Mouse (Mus musculus): ENCODE results near the gene Acsbg2. TPM values are rescaled to one million over a fixed set of nuclear protein-coding genes. Genes with fewer than 3 reads are reported as not detected.

Acsbg2 gene
- polyA plus RNA-seq, 1 experiment from 2014 or later, result not detected

DNA sequence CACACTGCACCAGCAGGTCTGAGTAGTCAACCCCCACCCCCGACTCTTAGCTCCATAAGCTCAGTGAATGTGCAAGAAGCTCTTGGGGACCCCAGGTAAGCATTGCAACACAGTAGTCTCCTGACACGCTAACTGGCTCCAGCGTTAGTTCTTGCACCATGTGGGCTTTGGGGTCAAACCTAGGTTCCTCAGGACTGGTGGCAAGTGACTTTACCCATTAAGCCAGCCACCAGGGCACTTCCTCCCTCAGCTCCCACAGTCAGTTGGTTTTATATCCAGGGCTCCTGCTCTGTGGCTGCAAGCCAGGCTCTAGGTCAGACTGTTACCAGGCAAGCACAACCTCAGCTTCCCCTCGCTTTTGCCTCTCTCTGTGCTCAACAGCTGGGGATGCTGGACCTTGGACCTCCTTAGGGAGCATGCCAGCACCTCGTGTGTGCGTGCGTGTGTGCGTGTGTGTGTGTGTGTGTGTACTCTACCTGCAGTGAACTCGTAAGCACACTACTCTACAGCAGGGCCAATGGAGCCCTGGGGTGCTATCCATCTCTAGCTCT is 21.2 kb upstream of the Acsbg2 start:
- no peak overlapping the region for H3K9ac ChIP-seq
- no peak for ATAC-seq (replicated peaks; ENCODE audit: insufficient number of reproducible peaks, insufficient read depth, low FRiP score, low read depth)
- H3K9me3 ChIP-seq (replicated peaks), result no peaks in the 10 kb centered on the region
- H3K4me1 ChIP-seq (replicated peaks), result no peaks in the 10 kb centered on the region
- WGBS, result 87% methylated on average over 9 of the region's 9 CpGs
- H3K36me3 ChIP-seq, result peaks cover 60% of the 10 kb centered on the region
- H3K27ac ChIP-seq, result no peak overlapping the region
- H3K4me2 ChIP-seq, result no peak overlapping the region
- H3K4me3 ChIP-seq, result no peak overlapping the region
- H3K27me3 ChIP-seq, result no peaks in the 10 kb centered on the region

GRCm38 (mm10) chr17:56890018-56890417 is 15.8 kb upstream of the Acsbg2 start:
- H3K9me3 ChIP-seq (replicated peaks), result no peaks in the 10 kb centered on the region
- no peak for ATAC-seq (replicated peaks; ENCODE audit: insufficient number of reproducible peaks, insufficient read depth, low FRiP score, low read depth)
- peaks cover 31% of the 10 kb centered on the region for H3K36me3 ChIP-seq
- H3K4me3 ChIP-seq, result no peak overlapping the region
- H3K27ac ChIP-seq, result no peak overlapping the region
- WGBS, result 89% methylated on average over 2 of the region's 2 CpGs
- no peaks in the 10 kb centered on the region for H3K27me3 ChIP-seq
- H3K4me2 ChIP-seq, result no peak overlapping the region
- H3K9ac ChIP-seq, result no peak overlapping the region
- H3K4me1 ChIP-seq (replicated peaks), result no peaks in the 10 kb centered on the region

GRCm38 (mm10) chr17:56888050-56888449 is 13.8 kb upstream of the Acsbg2 start:
- Histone ChIP-seq H3K9me3 (replicated peaks) (no peaks in the 10 kb centered on the region), H3K4me1 (replicated peaks) (peaks cover 18% of the 10 kb centered on the region), H3K27me3 (no peaks in the 10 kb centered on the region), H3K9ac (no peak overlapping the region), H3K27ac (no peak overlapping the region), H3K4me3 (no peak overlapping the region), H3K4me2 (no peak overlapping the region), H3K36me3 (peaks cover 15% of the 10 kb centered on the region)
- no peak for ATAC-seq (replicated peaks; ENCODE audit: insufficient number of reproducible peaks, insufficient read depth, low FRiP score, low read depth)
- WGBS, result 91% methylated on average over 2 of the region's 3 CpGs

DNA sequence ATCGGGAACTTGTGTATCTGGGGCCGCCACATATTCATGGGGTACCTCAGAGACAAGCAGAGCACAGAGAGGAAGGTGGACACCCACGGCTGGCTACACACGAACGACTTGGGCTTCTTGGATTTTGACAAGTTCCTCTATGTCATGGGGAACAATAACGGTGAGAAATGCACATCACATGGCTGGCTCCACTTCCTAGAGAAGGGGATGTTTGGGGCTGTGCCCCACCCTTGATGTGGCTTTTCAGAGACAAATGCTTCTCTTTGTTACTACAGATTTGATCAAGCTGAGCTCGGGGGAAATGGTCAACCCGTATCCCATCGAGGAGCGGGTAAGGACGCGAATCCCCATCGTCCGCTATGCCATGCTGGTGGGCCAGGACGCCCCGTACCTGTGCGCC is 10.6 kb upstream of the Acsbg2 start:
- H3K36me3 ChIP-seq, result no peaks in the 10 kb centered on the region
- H3K9ac ChIP-seq, result no peak overlapping the region
- 0 out of 2 replicates have a peak overlapping the region, but pooled peaks have one; percentile 9 for H3K27ac ChIP-seq
- no peaks in the 10 kb centered on the region for H3K9me3 ChIP-seq (replicated peaks)
- H3K4me2 ChIP-seq, result no peak overlapping the region
- no peak for ATAC-seq (replicated peaks; ENCODE audit: insufficient number of reproducible peaks, insufficient read depth, low FRiP score, low read depth)
- H3K4me3 ChIP-seq, result no peak overlapping the region
- no peaks in the 10 kb centered on the region for H3K27me3 ChIP-seq
- WGBS, result 86% methylated on average over 17 of the region's 17 CpGs
- H3K4me1 ChIP-seq (replicated peaks), result peaks cover 18% of the 10 kb centered on the region

DNA sequence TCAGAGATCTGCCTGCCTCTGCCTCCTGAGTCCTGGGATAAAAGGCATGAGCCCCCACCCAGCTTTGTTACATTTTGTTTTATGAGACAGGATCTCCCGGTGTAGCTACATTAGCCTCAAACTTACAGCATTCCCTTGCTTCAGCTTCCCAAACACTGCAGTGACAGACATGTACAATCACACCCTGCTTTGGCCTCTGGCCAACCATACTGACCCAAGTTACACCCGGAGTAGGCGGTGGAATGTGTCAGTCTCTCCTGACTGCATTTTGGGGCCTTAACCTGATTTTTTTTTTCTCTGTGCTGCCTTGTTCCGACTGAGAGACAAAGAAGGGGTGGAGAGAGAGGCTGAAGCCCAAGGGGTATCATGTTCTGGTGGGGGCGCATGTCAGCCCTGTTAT is 10.1 kb upstream of the Acsbg2 start:
- peaks cover 18% of the 10 kb centered on the region for H3K4me1 ChIP-seq (replicated peaks)
- ATAC-seq (replicated peaks; ENCODE audit: insufficient number of reproducible peaks, insufficient read depth, low FRiP score, low read depth), result no peak; the same call in 1 of the 2 replicates
- 38% methylated on average over 5 of the region's 5 CpGs for WGBS
- H3K9me3 ChIP-seq (replicated peaks), result no peaks in the 10 kb centered on the region
- no peaks in the 10 kb centered on the region for H3K36me3 ChIP-seq
- H3K4me2 ChIP-seq, result 0 out of 2 replicates have a peak overlapping the region, but pooled peaks have one; percentile 61
- H3K9ac ChIP-seq, result no peak overlapping the region
- 0 out of 2 replicates have a peak overlapping the region, but pooled peaks have one; percentile 9 for H3K27ac ChIP-seq
- no peaks in the 10 kb centered on the region for H3K27me3 ChIP-seq
- H3K4me3 ChIP-seq, result no peak overlapping the region

DNA sequence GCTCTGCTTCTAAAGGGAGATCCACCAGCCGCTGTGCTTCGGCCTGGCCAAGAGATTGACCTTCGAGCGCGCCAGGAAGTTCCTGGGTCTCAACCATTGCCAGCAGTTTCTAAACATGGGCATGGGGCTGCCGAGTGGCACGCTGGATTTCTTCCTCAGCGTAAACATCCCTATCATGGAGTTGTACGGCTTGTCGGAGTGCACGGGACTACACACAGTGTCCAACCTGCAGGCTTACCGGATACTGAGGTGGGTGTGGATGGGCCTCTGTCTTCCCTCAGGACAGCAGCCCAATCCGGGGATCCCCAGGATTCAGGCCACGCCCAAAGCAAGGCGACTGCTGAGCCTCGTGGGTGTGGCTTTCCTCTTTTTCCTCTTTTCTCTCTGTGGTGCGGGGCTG is 9.4 kb upstream of the Acsbg2 start:
- Histone ChIP-seq H3K9ac (peak overlapping the region; percentile 40), H3K4me3 (peak overlapping the region; percentile 38), H3K9me3 (replicated peaks) (no peaks in the 10 kb centered on the region), H3K27me3 (no peaks in the 10 kb centered on the region), H3K36me3 (no peaks in the 10 kb centered on the region), H3K4me2 (peak overlapping the region; percentile 61), H3K27ac (no peak overlapping the region), H3K4me1 (replicated peaks) (peaks cover 18% of the 10 kb centered on the region)
- ATAC-seq (replicated peaks; ENCODE audit: insufficient number of reproducible peaks, insufficient read depth, low FRiP score, low read depth), result 0 out of 2 replicates have a peak, but pooled peaks have one; percentile 20
- WGBS, result 30% methylated on average over 17 of the region's 17 CpGs

DNA sequence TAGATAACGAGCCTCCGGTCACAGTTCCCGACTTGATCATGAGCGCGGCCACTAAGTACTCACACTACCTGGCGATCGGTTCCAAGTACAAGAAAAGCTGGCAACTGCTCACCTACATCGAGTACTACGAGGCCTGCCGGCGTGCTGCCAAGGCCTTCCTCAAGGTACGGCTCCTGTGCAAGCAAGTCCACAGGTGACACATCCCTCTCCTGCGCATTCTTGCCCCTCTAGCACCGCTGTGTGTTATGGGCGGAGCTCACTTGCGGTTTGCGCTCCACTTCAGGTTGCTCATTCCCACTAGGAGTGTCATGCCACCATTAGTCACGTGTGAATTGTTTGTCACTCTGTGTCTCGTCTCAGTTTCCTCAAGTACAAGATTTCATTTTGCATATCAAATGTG is 3.2 kb upstream of the Acsbg2 start:
- H3K9ac ChIP-seq, result no peak overlapping the region
- WGBS, result 88% methylated on average over 19 of the region's 19 CpGs
- H3K27me3 ChIP-seq, result no peaks in the 10 kb centered on the region
- H3K9me3 ChIP-seq (replicated peaks), result no peaks in the 10 kb centered on the region
- no peak for ATAC-seq (replicated peaks; ENCODE audit: insufficient number of reproducible peaks, insufficient read depth, low FRiP score, low read depth)
- no peak overlapping the region for H3K27ac ChIP-seq
- no peak overlapping the region for H3K4me3 ChIP-seq
- H3K4me1 ChIP-seq (replicated peaks), result no peaks in the 10 kb centered on the region
- no peak overlapping the region for H3K4me2 ChIP-seq
- no peaks in the 10 kb centered on the region for H3K36me3 ChIP-seq

DNA sequence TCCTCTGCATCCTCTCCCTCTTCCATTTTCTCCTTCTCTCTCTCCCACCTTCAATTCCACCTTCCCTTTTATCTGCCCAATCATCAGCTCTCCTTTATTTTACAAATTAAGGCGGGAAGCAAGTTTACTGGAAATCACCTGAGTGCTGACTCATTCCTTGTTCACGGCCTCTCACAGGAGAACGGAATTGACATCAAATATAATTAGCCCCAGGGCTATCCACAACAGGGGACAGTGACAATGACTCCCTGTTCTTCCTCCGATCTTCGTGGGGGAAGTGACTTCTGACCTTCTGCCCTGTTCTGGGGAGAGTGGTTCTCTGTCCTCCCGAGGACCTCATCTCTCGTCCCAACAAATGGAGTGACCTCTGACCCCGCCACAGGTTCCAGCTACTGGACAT is 2.7 kb upstream of the Acsbg2 start:
- H3K4me2 ChIP-seq, result no peak overlapping the region
- no peak overlapping the region for H3K27ac ChIP-seq
- no peaks in the 10 kb centered on the region for H3K9me3 ChIP-seq (replicated peaks)
- H3K36me3 ChIP-seq, result no peaks in the 10 kb centered on the region
- H3K9ac ChIP-seq, result no peak overlapping the region
- no peaks in the 10 kb centered on the region for H3K27me3 ChIP-seq
- no peak for ATAC-seq (replicated peaks; ENCODE audit: insufficient number of reproducible peaks, insufficient read depth, low FRiP score, low read depth)
- WGBS, result 67% methylated on average over 8 of the region's 8 CpGs
- no peak overlapping the region for H3K4me3 ChIP-seq
- no peaks in the 10 kb centered on the region for H3K4me1 ChIP-seq (replicated peaks)

DNA sequence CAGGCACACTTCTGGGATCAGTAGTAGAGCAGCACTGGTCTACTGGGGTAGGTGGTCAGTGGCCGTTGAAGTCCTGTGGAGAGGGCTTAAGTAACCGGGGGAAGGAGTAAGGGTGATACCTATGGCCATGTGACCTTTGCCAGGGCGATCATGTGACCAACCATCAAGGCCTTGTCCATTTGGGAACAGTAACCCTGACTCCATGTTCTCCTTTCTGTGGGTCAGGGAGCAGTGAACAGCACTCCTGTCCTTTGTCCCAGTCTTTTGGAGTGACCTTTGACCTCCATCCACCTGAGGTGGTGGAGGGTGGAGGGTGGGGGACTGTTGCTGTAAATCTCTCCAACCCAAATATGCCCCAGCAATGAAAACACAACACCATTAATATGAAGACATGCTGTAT is 2.2 kb upstream of the Acsbg2 start:
- ATAC-seq (replicated peaks; ENCODE audit: insufficient number of reproducible peaks, insufficient read depth, low FRiP score, low read depth), result no peak
- Histone ChIP-seq H3K36me3 (no peaks in the 10 kb centered on the region), H3K4me3 (no peak overlapping the region), H3K4me2 (no peak overlapping the region), H3K9ac (no peak overlapping the region), H3K27me3 (no peaks in the 10 kb centered on the region), H3K4me1 (replicated peaks) (no peaks in the 10 kb centered on the region), H3K9me3 (replicated peaks) (no peaks in the 10 kb centered on the region), H3K27ac (no peak overlapping the region)
- 79% methylated on average over 3 of the region's 3 CpGs for WGBS

DNA sequence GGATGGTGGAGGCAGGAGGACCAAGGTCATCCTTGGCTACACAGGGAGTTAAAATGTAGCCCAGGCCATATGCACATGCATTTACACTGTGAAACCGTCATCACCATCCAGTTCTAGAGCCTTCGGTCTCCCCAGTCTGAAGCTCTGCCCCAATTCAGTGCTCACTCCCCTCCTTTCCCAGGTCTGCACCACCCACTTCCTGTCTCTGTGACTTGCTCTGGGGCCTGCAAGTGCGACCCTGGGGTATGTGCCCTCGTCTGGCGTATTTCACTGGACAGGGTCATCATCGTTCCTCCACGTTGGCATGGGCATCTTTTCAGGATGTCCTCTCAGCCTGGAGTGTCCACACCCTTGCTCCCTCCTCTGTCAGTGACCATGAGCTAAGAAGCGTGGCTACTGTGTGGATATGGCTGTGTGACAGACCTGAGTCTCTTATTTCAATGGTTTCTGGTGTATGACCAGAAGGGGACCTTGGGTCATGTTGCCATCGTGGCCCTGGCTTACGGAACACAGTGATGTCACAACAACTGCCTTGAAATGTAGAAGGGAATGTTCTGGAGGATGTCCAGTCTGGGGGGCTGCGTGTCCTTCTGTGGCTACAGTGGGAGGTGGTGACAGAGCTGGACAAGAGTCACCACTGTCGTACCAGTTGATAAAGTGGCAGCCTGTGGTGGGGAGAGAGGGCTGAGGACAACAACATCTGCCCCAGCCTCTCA is 847 bp upstream of the Acsbg2 start, which contains the start of gene 1700061G19Rik:
Gene 1700061G19Rik, plus strand, starts transcription at position 542 of the 716 bp plus-strand sequence.
- Histone ChIP-seq H3K4me3 (no peak within 1 kb of the TSS), H3K4me2 (no peak within 1 kb of the TSS), H3K4me1 (replicated peaks) (no peaks in the 10 kb centered on the region), H3K27ac (no peak within 1 kb of the TSS), H3K9me3 (replicated peaks) (no peaks in the 10 kb centered on the region), H3K27me3 (no peaks in the 10 kb centered on the region), H3K9ac (no peak within 1 kb of the TSS), H3K36me3 (no peaks in the 10 kb centered on the region)
- ATAC-seq (replicated peaks; ENCODE audit: insufficient number of reproducible peaks, insufficient read depth, low FRiP score, low read depth), result no peak
- 72% methylated on average over 12 of the region's 12 CpGs for WGBS

- WGBS, result 75% methylated on average over 7 of the region's 7 CpGs
- Histone ChIP-seq H3K4me2 (no peak overlapping the region), H3K9me3 (replicated peaks) (no peaks in the 10 kb centered on the region), H3K36me3 (no peaks in the 10 kb centered on the region), H3K27me3 (no peaks in the 10 kb centered on the region), H3K4me1 (replicated peaks) (no peaks in the 10 kb centered on the region), H3K27ac (no peak overlapping the region), H3K9ac (no peak overlapping the region), H3K4me3 (no peak overlapping the region)
- ATAC-seq (replicated peaks; ENCODE audit: insufficient number of reproducible peaks, insufficient read depth, low FRiP score, low read depth), result no peak
Measured at GRCm38 (mm10) chr17:56872512-56872911, 1.7 kb downstream of the Acsbg2 start.

- H3K9me3 ChIP-seq (replicated peaks), result no peaks in the 10 kb centered on the region
- H3K4me2 ChIP-seq, result no peak overlapping the region
- no peak overlapping the region for H3K27ac ChIP-seq
- H3K36me3 ChIP-seq, result no peaks in the 10 kb centered on the region
- H3K4me1 ChIP-seq (replicated peaks), result no peaks in the 10 kb centered on the region
- ATAC-seq (replicated peaks; ENCODE audit: insufficient number of reproducible peaks, insufficient read depth, low FRiP score, low read depth), result no peak
- no peaks in the 10 kb centered on the region for H3K27me3 ChIP-seq
- WGBS, result 64% methylated on average over 8 of the region's 8 CpGs
- H3K9ac ChIP-seq, result no peak overlapping the region
- H3K4me3 ChIP-seq, result no peak overlapping the region
Measured at GRCm38 (mm10) chr17:56871767-56872166, 2.5 kb downstream of the Acsbg2 start.

Measured in heart, embryonic 15.5 days (tissue).